Mouse (Mus musculus) WW6 (cell line): Measurements from ENCODE around the gene Oxa1l.

Source experiments
- DNase-seq: peaks from one replicate; pipeline ENCODE4 v3.0.0-alpha.2; 2013; ENCODE audit warnings: low read depth, low spot score

The Oxa1l gene

GRCm38 (mm10) chr14:54371460-54371859, 10.8 kb downstream of the Oxa1l start:
- no peak for DNase-seq

- DNase-seq: no peak
These were observed 12.3 kb downstream of the Oxa1l start for GRCm38 (mm10) chr14:54372923-54373322.

- no peak for DNase-seq
These were observed 15.3 kb downstream of the Oxa1l start for GRCm38 (mm10) chr14:54375916-54376315.

GRCm38 (mm10) chr14:54377166-54377565, 16.5 kb downstream of the Oxa1l start:
- no peak for DNase-seq

GRCm38 (mm10) chr14:54379571-54379970, 18.9 kb downstream of the Oxa1l start:
- no peak for DNase-seq

- no peak for DNase-seq
These were observed 20.0 kb downstream of the Oxa1l start for GRCm38 (mm10) chr14:54380616-54381015.

GRCm38 (mm10) chr14:54381816-54382215, 21.2 kb downstream of the Oxa1l start:
- DNase-seq: no peak

GRCm38 (mm10) chr14:54382641-54383040, 22.0 kb downstream of the Oxa1l start:
- DNase-seq: no peak

- DNase-seq: peak; percentile 64
These were observed 22.7 kb downstream of the Oxa1l start for GRCm38 (mm10) chr14:54383355-54383771.

GRCm38 (mm10) chr14:54384396-54384795, 23.8 kb downstream of the Oxa1l start:
- no peak for DNase-seq

GRCm38 (mm10) chr14:54385968-54386618, 25.5 kb downstream of the Oxa1l start:
- DNase-seq: no peak

GRCm38 (mm10) chr14:54387546-54387945, 26.9 kb downstream of the Oxa1l start:
- no peak for DNase-seq

GRCm38 (mm10) chr14:54390843-54391242, 30.2 kb downstream of the Oxa1l start:
- no peak for DNase-seq

- no peak for DNase-seq
These were observed 33.2 kb downstream of the Oxa1l start for GRCm38 (mm10) chr14:54393794-54394193.

- DNase-seq: no peak
These were observed 33.7 kb downstream of the Oxa1l start for GRCm38 (mm10) chr14:54394309-54394708.

- DNase-seq: no peak
These were observed 36.1 kb downstream of the Oxa1l start for GRCm38 (mm10) chr14:54396685-54397084.

GRCm38 (mm10) chr14:54397872-54398527, 37.4 kb downstream of the Oxa1l start:
- DNase-seq: no peak

GRCm38 (mm10) chr14:54398528-54398916, 37.9 kb downstream of the Oxa1l start:
- DNase-seq: no peak

- DNase-seq: no peak
These were observed 38.3 kb downstream of the Oxa1l start for GRCm38 (mm10) chr14:54398921-54399382.

GRCm38 (mm10) chr14:54401723-54402122, 41.1 kb downstream of the Oxa1l start:
- no peak for DNase-seq

GRCm38 (mm10) chr14:54408336-54409056, 47.9 kb downstream of the Oxa1l start:
- DNase-seq: no peak

GRCm38 (mm10) chr14:54409057-54409645, 48.5 kb downstream of the Oxa1l start:
- DNase-seq: no peak
